Mouse (Mus musculus) bone marrow, adult 2 months (tissue): ENCODE measurements around the gene Ptpa. TPM values are rescaled to one million over a fixed set of nuclear protein-coding genes. Genes with fewer than 3 reads are reported as not detected.

Experiments used
- H3K27ac ChIP-seq: fragments of 200-500 bp; 2 replicates; pipeline ENCODE4 v1.5.1; 2012; ENCODE audit warnings: low read depth, mild to moderate bottlenecking, control low read depth, inconsistent platforms, low read length; ENCODE audit not compliant: control insufficient read depth, poor library complexity, insufficient read depth
- H3K4me1 ChIP-seq: fragments of 200-500 bp; 2 replicates; pipeline ENCODE4 v1.6.1; 2011; ENCODE audit warnings: low read length; ENCODE audit not compliant: control insufficient read depth, insufficient read depth
- H3K4me3 ChIP-seq: fragments of 200-500 bp; replicated peaks from 2 replicates; pipeline ENCODE3; 2011; ENCODE audit warnings: mild to moderate bottlenecking, low read depth, low read length, control low read depth; ENCODE audit not compliant: control insufficient read depth
- CTCF ChIP-seq: fragments of 200-500 bp; IDR thresholded peaks from 2 replicates; pipeline ENCODE4 v1.5.1; 2011; ENCODE audit warnings: low read length, control low read depth; ENCODE audit not compliant: control insufficient read depth, insufficient read depth
- POLR2A ChIP-seq: fragments of 200-500 bp; IDR thresholded peaks from 2 replicates; pipeline ENCODE4 v1.6.1; 2011; ENCODE audit warnings: low read depth, mild to moderate bottlenecking, control low read depth, low read length, borderline replicate concordance; ENCODE audit not compliant: control insufficient read depth
- WGBS: fragments of 180-500 bp; shearing (Covaris S2); methylation state at CpG from one replicate; pipeline ENCODE4 v1.1.7; 2018; 5-methylcytosine and 5-hydroxymethylcytosine counted together
- polyA plus RNA-seq: library from polyadenylated mRNA; stranded (reverse); fragments of >200 nt; gene quantifications from 2 replicates; pipeline ENCODE4 v1.2.4, GENCODE M21; 2011; ENCODE audit warnings: low replicate concordance; ENCODE audit not compliant: missing spikeins, insufficient read depth, insufficient read length

The Ptpa gene
- polyA plus RNA-seq, 1 experiment, result 273 TPM

GRCm38 (mm10) chr2:30458349-30458748, 42.5 kb downstream of the Ptpa start:
- TF ChIP-seq POLR2A (no peak), CTCF (no peak)
- no peak overlapping the region; the same call in 1 of the 2 replicates for H3K27ac ChIP-seq
- WGBS, result 61% methylated on average over 6 of the region's 6 CpGs
- H3K4me1 ChIP-seq, result no peaks in the 10 kb centered on the region; the same call in 1 of the 2 replicates
- no peak overlapping the region for H3K4me3 ChIP-seq

- Histone ChIP-seq H3K4me3 (no peak overlapping the region), H3K27ac (no peak overlapping the region), H3K4me1 (no peaks in the 10 kb centered on the region; the same call in 1 of the 2 replicates)
- WGBS, result 87% methylated on average over 6 of the region's 6 CpGs
- TF ChIP-seq POLR2A (no peak), CTCF (no peak)
These were observed 43.4 kb downstream of the Ptpa start for GRCm38 (mm10) chr2:30459241-30459640.

GRCm38 (mm10) chr2:30463341-30463761, 47.5 kb downstream of the Ptpa start:
- H3K4me3 ChIP-seq, result no peak overlapping the region
- no peak overlapping the region for H3K27ac ChIP-seq
- TF ChIP-seq CTCF (no peak), POLR2A (no peak)
- 38% methylated on average over 5 of the region's 5 CpGs for WGBS
- no peaks in the 10 kb centered on the region for H3K4me1 ChIP-seq

GRCm38 (mm10) chr2:30463904-30464330, 48.1 kb downstream of the Ptpa start:
- H3K27ac ChIP-seq, result no peak overlapping the region
- WGBS, result under 1% methylated on average over 9 of the region's 9 CpGs
- no peak for TF ChIP-seq CTCF
- TF ChIP-seq POLR2A, result no peak
- peak overlapping the region; percentile 57 for H3K4me3 ChIP-seq
- no peaks in the 10 kb centered on the region for H3K4me1 ChIP-seq

GRCm38 (mm10) chr2:30464411-30464810, 48.6 kb downstream of the Ptpa start:
- Histone ChIP-seq H3K4me3 (peak overlapping the region; percentile 57), H3K27ac (no peak overlapping the region), H3K4me1 (no peaks in the 10 kb centered on the region)
- TF ChIP-seq CTCF, result no peak
- TF ChIP-seq POLR2A, result no peak
- 30% methylated on average over 5 of the region's 5 CpGs for WGBS

GRCm38 (mm10) chr2:30466787-30467186, 50.9 kb downstream of the Ptpa start:
- TF ChIP-seq CTCF (no peak), POLR2A (no peak)
- WGBS, result 87% methylated on average over 4 of the region's 4 CpGs

GRCm38 (mm10) chr2:30469009-30469408, 53.2 kb downstream of the Ptpa start:
- 70% methylated on average over 6 of the region's 6 CpGs for WGBS
- H3K4me3 ChIP-seq, result no peak overlapping the region
- no peaks in the 10 kb centered on the region for H3K4me1 ChIP-seq
- TF ChIP-seq POLR2A (no peak), CTCF (no peak)
- H3K27ac ChIP-seq, result no peak overlapping the region

More at GRCm38 (mm10) chr2:30466787-30467186, 50.9 kb downstream of the Ptpa start:
- H3K27ac ChIP-seq, result no peak overlapping the region
- no peaks in the 10 kb centered on the region for H3K4me1 ChIP-seq
- no peak overlapping the region for H3K4me3 ChIP-seq

GRCm38 (mm10) chr2:30469796-30470142, 53.9 kb downstream of the Ptpa start:
- TF ChIP-seq CTCF (peak; percentile 53), POLR2A (no peak)
- Histone ChIP-seq H3K27ac (no peak overlapping the region), H3K4me1 (no peaks in the 10 kb centered on the region), H3K4me3 (no peak overlapping the region)
- WGBS, result under 1% methylated on average over 19 of the region's 19 CpGs
